In genomic region chr15:102167620-102168021, GRCm38 (mm10) we compare ENCODE assay signal across 10 mouse cellular contexts. TPM values are rescaled to one million over a fixed set of nuclear protein-coding genes. Genes with fewer than 3 reads are reported as not detected.
DNase-seq lines count a peak whose midpoint lies in the region; ATAC-seq lines count a peak whose summit lies in the region.
"Had no signal": no experiment of that assay in that cellular context is flagged by ENCODE, and none has a peak within 500 bp of the region (broad histone marks: within the 10 kb centered on the region; RNA-seq: fewer than 3 reads in every experiment).

No protein-coding gene starts in this region.

- DNase-seq in heart, adult 18-20 months = no peak
- DNase-seq in MN1 (ENCODE audit: low spot score) = peak; percentile 64
- DNase-seq in spleen, postnatal 36 days (ENCODE audit: low spot score in 2 of 2) = no peak
- no peak for DNase-seq in thymus, postnatal 36 days
- DNase-seq in layer of hippocampus, postnatal 14 days (ENCODE audit: low spot score in 2 of 2) = no peak
- DNase-seq: thymus, postnatal 4 days had no signal

- H3K27me3 ChIP-seq in heart, embryonic 14.5 days (ENCODE audit: control insufficient read depth, insufficient read depth, low read length) = no peaks in the 10 kb centered on the region
- no peaks in the 10 kb centered on the region for H3K27me3 ChIP-seq in embryonic facial prominence, embryonic 12.5 days
- H3K27me3 ChIP-seq in lung, embryonic 15.5 days = no peaks in the 10 kb centered on the region

- H3K36me3 ChIP-seq in heart, embryonic 14.5 days (ENCODE audit: control insufficient read depth, insufficient read depth, low read length) = no peaks in the 10 kb centered on the region
- H3K36me3 ChIP-seq in embryonic facial prominence, embryonic 12.5 days = no peaks in the 10 kb centered on the region
- no peaks in the 10 kb centered on the region; the same call in 1 of the 2 replicates for H3K36me3 ChIP-seq in lung, embryonic 15.5 days

- no peak overlapping the region for H3K4me2 ChIP-seq in heart, embryonic 14.5 days (ENCODE audit: low read length)
- 0 out of 2 replicates have a peak overlapping the region, but pooled peaks have one; percentile 4 for H3K4me2 ChIP-seq in embryonic facial prominence, embryonic 12.5 days (replicated peaks)
- H3K4me2 ChIP-seq in lung, embryonic 15.5 days = no peak overlapping the region

- H3K4me1 ChIP-seq in heart, embryonic 14.5 days (ENCODE audit: control insufficient read depth in 2 of 2, insufficient read depth in 2 of 2, low read length in 2 of 2) = peaks cover 6 to 9% of the 10 kb centered on the region in 2 experiments; a peak in 3 of 4 replicates
- peaks cover 26% of the 10 kb centered on the region for H3K4me1 ChIP-seq in embryonic facial prominence, embryonic 12.5 days
- peaks cover 11% of the 10 kb centered on the region for H3K4me1 ChIP-seq in lung, embryonic 15.5 days

- H3K4me3 ChIP-seq in heart, embryonic 14.5 days (ENCODE audit: control insufficient read depth in 1 of 2, insufficient read depth in 1 of 2, low read depth in 1 of 2, low read length in 2 of 2) = no peak overlapping the region
- no peak overlapping the region for H3K4me3 ChIP-seq in embryonic facial prominence, embryonic 12.5 days
- H3K4me3 ChIP-seq in lung, embryonic 15.5 days = no peak overlapping the region

- no peak for ATAC-seq in heart, embryonic 14.5 days (ENCODE audit: insufficient number of reproducible peaks, insufficient read depth, low FRiP score, low read depth)
- peak; percentile 78 for ATAC-seq in embryonic facial prominence, embryonic 12.5 days (ENCODE audit: insufficient number of reproducible peaks, insufficient read depth, low FRiP score, low TSS enrichment)
- ATAC-seq in lung, embryonic 15.5 days (ENCODE audit: borderline replicate concordance, extremely low read depth, low FRiP score, low TSS enrichment) = 0 out of 2 replicates have a peak, but pooled peaks have one; percentile 57

- 39% methylated on average over 6 of the region's 6 CpGs for WGBS in heart, embryonic 14.5 days
- 24% methylated on average over 6 of the region's 6 CpGs for WGBS in embryonic facial prominence, embryonic 12.5 days
- WGBS in lung, embryonic 15.5 days = 19% methylated on average over 6 of the region's 6 CpGs

- peak overlapping the region; percentile 6 to 53 for H3K27ac ChIP-seq in heart, embryonic 14.5 days (replicated peaks in 1 of 2; ENCODE audit: control insufficient read depth in 1 of 2, insufficient read depth in 1 of 2, low read depth in 2 of 2, low read length in 2 of 2)
- peak overlapping the region; percentile 67 for H3K27ac ChIP-seq in embryonic facial prominence, embryonic 12.5 days
- peak overlapping the region; percentile 48 for H3K27ac ChIP-seq in lung, embryonic 15.5 days

- H3K9ac ChIP-seq in heart, embryonic 14.5 days (ENCODE audit: low read length) = no peak overlapping the region
- no peak overlapping the region for H3K9ac ChIP-seq in embryonic facial prominence, embryonic 12.5 days
- H3K9ac ChIP-seq in lung, embryonic 15.5 days = no peak overlapping the region

- H3K9me3 ChIP-seq in heart, embryonic 14.5 days (ENCODE audit: control insufficient read depth, low read length) = no peaks in the 10 kb centered on the region
- H3K9me3 ChIP-seq in embryonic facial prominence, embryonic 12.5 days = no peaks in the 10 kb centered on the region
- H3K9me3 ChIP-seq in lung, embryonic 15.5 days = no peaks in the 10 kb centered on the region

RNA-seq across cellular contexts. Expression of gene Soat2, which starts 17.3 kb away (rescaled TPM):
- 0.20 and 0.32 TPM in 2 replicates for polyA plus RNA-seq in heart, embryonic 14.5 days (2014; fragmentation: Nextera tagmentation; extraction: Ambion mirVana)
- total RNA-seq in heart, adult 18-20 months (2021) = not detected
- polyA plus RNA-seq in embryonic facial prominence, embryonic 12.5 days (2016; fragmentation: Nextera tagmentation; extraction: Ambion mirVana) = 0.13 and 0.17 TPM in 2 replicates
- 0.20 and 0.34 TPM in 2 replicates for polyA plus RNA-seq in lung, embryonic 15.5 days (2015; fragmentation: Nextera tagmentation; extraction: Ambion mirVana)
- total RNA-seq in layer of hippocampus, postnatal 14 days (2021) = not detected

RNA-seq across cellular contexts. Expression of gene Igfbp6, which starts 23.5 kb away (rescaled TPM):
- 6.5 and 7.7 TPM in 2 replicates for polyA plus RNA-seq in heart, embryonic 14.5 days (2014; fragmentation: Nextera tagmentation; extraction: Ambion mirVana)
- total RNA-seq in heart, adult 18-20 months (2021) = 10 to 100 TPM; 23.3 to 39.7 TPM
- polyA plus RNA-seq in embryonic facial prominence, embryonic 12.5 days (2016; fragmentation: Nextera tagmentation; extraction: Ambion mirVana) = 0.92 and 1.2 TPM in 2 replicates
- 12.3 and 16.8 TPM in 2 replicates for polyA plus RNA-seq in lung, embryonic 15.5 days (2015; fragmentation: Nextera tagmentation; extraction: Ambion mirVana)
- 1 to 10 TPM; 3.0 to 4.0 TPM for total RNA-seq in layer of hippocampus, postnatal 14 days (2021)
- total RNA-seq: megakaryocyte progenitor cell, adult 5-6 weeks had no signal

RNA-seq across cellular contexts. Expression of gene Spryd3, which starts 31.6 kb away (rescaled TPM):
- 12.0 and 12.4 TPM in 2 replicates for polyA plus RNA-seq in heart, embryonic 14.5 days (2014; fragmentation: Nextera tagmentation; extraction: Ambion mirVana)
- total RNA-seq in heart, adult 18-20 months (2021) = 10 to 100 TPM; 14.4 to 15.3 TPM
- polyA plus RNA-seq in embryonic facial prominence, embryonic 12.5 days (2016; fragmentation: Nextera tagmentation; extraction: Ambion mirVana) = 15.6 and 15.7 TPM in 2 replicates
- polyA plus RNA-seq in lung, embryonic 15.5 days (2015; fragmentation: Nextera tagmentation; extraction: Ambion mirVana) = 18.8 and 20.5 TPM in 2 replicates
- total RNA-seq in layer of hippocampus, postnatal 14 days (2021) = 100 to 1,000 TPM; 163 to 164 TPM

RNA-seq across cellular contexts. Expression of gene Zfp740, which starts 35.4 kb away (rescaled TPM):
- polyA plus RNA-seq in heart, embryonic 14.5 days (2014; fragmentation: Nextera tagmentation; extraction: Ambion mirVana) = 27.1 and 28.4 TPM in 2 replicates
- 10 to 100 TPM; 30.6 to 31.5 TPM for total RNA-seq in heart, adult 18-20 months (2021)
- polyA plus RNA-seq in embryonic facial prominence, embryonic 12.5 days (2016; fragmentation: Nextera tagmentation; extraction: Ambion mirVana) = 114 and 119 TPM in 2 replicates
- polyA plus RNA-seq in lung, embryonic 15.5 days (2015; fragmentation: Nextera tagmentation; extraction: Ambion mirVana) = 60.7 and 67.1 TPM in 2 replicates
- 10 to 100 TPM; 69.8 to 76.3 TPM for total RNA-seq in layer of hippocampus, postnatal 14 days (2021)

RNA-seq across cellular contexts. Expression of gene Csad, which starts 36.9 kb away (rescaled TPM):
- 35.1 and 36.4 TPM in 2 replicates for polyA plus RNA-seq in heart, embryonic 14.5 days (2014; fragmentation: Nextera tagmentation; extraction: Ambion mirVana)
- 10 to 100 TPM; 17.0 to 22.6 TPM for total RNA-seq in heart, adult 18-20 months (2021)
- 82.8 and 91.1 TPM in 2 replicates for polyA plus RNA-seq in embryonic facial prominence, embryonic 12.5 days (2016; fragmentation: Nextera tagmentation; extraction: Ambion mirVana)
- polyA plus RNA-seq in lung, embryonic 15.5 days (2015; fragmentation: Nextera tagmentation; extraction: Ambion mirVana) = 74.1 and 78.1 TPM in 2 replicates
- total RNA-seq in layer of hippocampus, postnatal 14 days (2021) = 10 to 100 TPM; 40.5 to 42.4 TPM
